Mouse (Mus musculus) lung, adult 2 months (tissue): ENCODE results near the gene Pcsk4. TPM values are rescaled to one million over a fixed set of nuclear protein-coding genes. Genes with fewer than 3 reads are reported as not detected.

Experiments used
- DNase-seq: peaks from one replicate; pipeline ENCODE4 v3.0.0; 2022
- H3K4me1 ChIP-seq: fragments of 200-500 bp; 2 replicates; pipeline ENCODE4 v1.6.1; 2011; ENCODE audit warnings: low read length; ENCODE audit not compliant: control insufficient read depth, insufficient read depth
- H3K4me3 ChIP-seq: fragments of 200-500 bp; replicated peaks from 2 replicates; pipeline ENCODE3; 2011; ENCODE audit warnings: low read depth, mild to moderate bottlenecking, control low read depth, low read length; ENCODE audit errors: extremely low read depth
- CTCF ChIP-seq: fragments of 200-500 bp; IDR thresholded peaks from 2 replicates; pipeline ENCODE4 v1.5.1; 2011; ENCODE audit warnings: mild to moderate bottlenecking, low read length, control low read depth; ENCODE audit not compliant: insufficient read depth
- POLR2A ChIP-seq: fragments of 200-500 bp; IDR thresholded peaks from 2 replicates; pipeline ENCODE4 v1.6.1; 2011; ENCODE audit warnings: low read depth, mild to moderate bottlenecking, control low read depth, low read length, borderline replicate concordance; ENCODE audit errors: extremely low read depth
- WGBS: fragments of 180-500 bp; shearing (Covaris S2); methylation state at CpG from one replicate; pipeline ENCODE4 v1.1.7; 2018; 5-methylcytosine and 5-hydroxymethylcytosine counted together
- polyA plus RNA-seq: library from polyadenylated mRNA; depleted of rRNA; stranded (reverse); fragments of >200 nt; gene quantifications from 2 replicates; pipeline ENCODE4 v1.2.3, GENCODE M21; 2012

The Pcsk4 gene
- polyA plus RNA-seq, 1 experiment, result 10.4 TPM

- H3K4me1 ChIP-seq, result no peaks in the 10 kb centered on the region
- H3K4me3 ChIP-seq, result no peak overlapping the region
- DNase-seq, result no peak
- WGBS, result 48% methylated on average over 5 of the region's 5 CpGs
- TF ChIP-seq POLR2A, result no peak
Measured at GRCm38 (mm10) chr10:80367954-80368353, 38.7 kb upstream of the Pcsk4 start.

DNA sequence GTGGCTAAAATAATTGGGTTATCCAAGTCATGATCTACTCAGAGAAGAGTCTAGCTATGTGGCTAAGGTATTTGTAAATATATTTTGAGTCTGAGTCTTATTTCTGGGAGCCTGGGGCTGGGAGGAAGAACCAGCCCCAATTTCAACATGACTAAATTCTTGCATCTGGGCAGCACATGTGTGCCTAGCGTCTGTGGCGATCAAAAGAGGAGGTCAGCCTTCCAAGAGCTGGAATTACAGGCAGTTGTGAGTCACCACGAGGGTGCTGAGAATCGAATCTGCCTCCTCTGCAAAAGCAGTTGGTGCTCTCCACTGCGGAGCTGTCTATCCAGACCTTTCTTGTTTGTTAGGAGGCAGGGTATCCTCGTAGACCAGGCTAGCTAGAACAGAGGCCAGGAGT is 36.4 kb upstream of the Pcsk4 start:
- WGBS, result 67% methylated on average over 6 of the region's 6 CpGs
- no peak overlapping the region for H3K4me3 ChIP-seq
- DNase-seq, result no peak
- no peaks in the 10 kb centered on the region for H3K4me1 ChIP-seq
- no peak for TF ChIP-seq POLR2A
- no peak for TF ChIP-seq CTCF

- TF ChIP-seq CTCF, result no peak
- no peak for TF ChIP-seq POLR2A
- Histone ChIP-seq H3K4me3 (no peak overlapping the region), H3K4me1 (no peaks in the 10 kb centered on the region)
- 39% methylated on average over 6 of the region's 6 CpGs for WGBS
- DNase-seq, result no peak
Measured at GRCm38 (mm10) chr10:80363734-80364133, 34.4 kb upstream of the Pcsk4 start.

DNA sequence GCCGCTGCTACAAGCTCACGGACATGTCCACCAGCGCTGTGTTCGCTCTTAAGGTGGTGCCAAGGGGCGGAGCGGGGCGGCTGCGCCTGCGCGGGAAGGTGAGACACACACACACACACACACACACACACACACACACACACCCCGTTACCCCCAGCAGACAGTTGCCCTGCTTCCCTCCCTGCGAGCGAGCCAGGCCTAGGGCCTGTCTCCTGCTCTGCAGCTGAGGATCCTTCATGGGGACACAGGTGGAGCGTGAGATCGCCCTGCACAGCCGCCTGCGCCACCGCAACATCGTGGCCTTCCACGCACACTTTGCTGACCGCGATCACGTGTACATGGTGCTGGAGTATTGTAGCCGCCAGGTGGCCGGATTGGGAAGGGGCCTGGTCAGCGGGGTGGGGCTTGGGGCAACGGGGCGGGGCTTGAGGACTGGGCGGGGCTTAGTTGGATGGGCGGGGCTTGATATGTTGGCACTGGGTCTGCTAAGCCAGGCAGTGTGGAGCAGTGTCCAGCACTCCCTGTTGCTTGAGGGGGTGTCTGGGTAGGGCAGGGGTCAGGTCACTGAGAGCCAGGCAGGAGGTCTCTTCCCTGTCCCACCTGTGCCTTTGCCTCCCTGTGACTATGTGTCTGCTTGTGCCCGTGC is 28.8 kb upstream of the Pcsk4 start:
- TF ChIP-seq CTCF (no peak), POLR2A (no peak)
- H3K4me3 ChIP-seq, result peak overlapping the region; percentile 14
- DNase-seq, result peak; percentile 36
- WGBS, result 7% methylated on average over 29 of the region's 31 CpGs
- 0 out of 2 replicates have a peak, but pooled peaks cover 3% of the 10 kb centered on the region for H3K4me1 ChIP-seq

DNA sequence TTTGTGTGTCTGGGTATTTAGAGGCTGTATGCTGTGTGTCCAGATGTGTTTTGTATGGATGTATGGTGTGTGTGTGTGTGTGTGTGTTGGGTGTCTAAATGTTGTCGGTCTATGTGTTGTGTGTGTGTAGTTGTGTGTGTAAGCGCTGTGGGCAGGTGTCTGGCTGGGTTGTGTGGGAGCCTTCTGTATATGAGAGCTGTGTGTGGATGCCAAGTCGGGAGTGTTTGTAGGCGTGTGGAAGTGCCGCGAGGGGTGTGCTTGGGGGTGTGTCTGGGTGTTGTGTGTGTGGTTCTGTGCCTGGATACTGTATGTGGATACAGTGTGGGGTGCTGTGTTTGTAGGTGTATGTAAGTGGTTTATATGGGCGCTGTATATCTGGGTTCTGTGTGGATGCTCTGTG is 28.0 kb upstream of the Pcsk4 start:
- TF ChIP-seq POLR2A (no peak), CTCF (no peak)

DNA sequence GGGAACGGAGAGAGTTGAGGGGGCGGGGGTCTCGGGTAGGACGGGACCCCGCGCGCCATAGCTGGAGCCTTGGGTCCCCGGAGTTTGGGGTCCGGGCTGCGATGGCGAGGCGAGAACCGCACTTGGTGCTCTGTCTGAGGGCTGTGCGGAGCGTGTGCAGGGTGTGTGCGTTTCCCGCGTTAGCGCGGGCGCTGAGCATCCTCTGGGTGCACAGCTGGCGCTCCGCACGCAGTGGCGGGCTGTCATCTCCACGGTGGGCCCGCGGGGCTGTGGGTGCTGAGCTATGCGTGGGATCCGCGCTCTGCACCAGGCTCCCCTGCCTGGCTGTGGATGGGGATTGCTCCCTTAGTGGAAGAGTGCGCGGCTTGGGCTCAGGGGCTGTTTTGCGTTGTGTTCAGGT is 27.4 kb upstream of the Pcsk4 start:
- H3K4me1 ChIP-seq, result 0 out of 2 replicates have a peak, but pooled peaks cover 3% of the 10 kb centered on the region
- 2% methylated on average over 34 of the region's 34 CpGs for WGBS
- no peak for DNase-seq
- TF ChIP-seq POLR2A (no peak), CTCF (no peak)
- H3K4me3 ChIP-seq, result no peak overlapping the region

More for the DNA sequence above, 28.0 kb upstream of the Pcsk4 start:
- 24% methylated on average over 7 of the region's 7 CpGs for WGBS
- DNase-seq, result no peak
- Histone ChIP-seq H3K4me3 (no peak overlapping the region), H3K4me1 (0 out of 2 replicates have a peak, but pooled peaks cover 3% of the 10 kb centered on the region)

DNA sequence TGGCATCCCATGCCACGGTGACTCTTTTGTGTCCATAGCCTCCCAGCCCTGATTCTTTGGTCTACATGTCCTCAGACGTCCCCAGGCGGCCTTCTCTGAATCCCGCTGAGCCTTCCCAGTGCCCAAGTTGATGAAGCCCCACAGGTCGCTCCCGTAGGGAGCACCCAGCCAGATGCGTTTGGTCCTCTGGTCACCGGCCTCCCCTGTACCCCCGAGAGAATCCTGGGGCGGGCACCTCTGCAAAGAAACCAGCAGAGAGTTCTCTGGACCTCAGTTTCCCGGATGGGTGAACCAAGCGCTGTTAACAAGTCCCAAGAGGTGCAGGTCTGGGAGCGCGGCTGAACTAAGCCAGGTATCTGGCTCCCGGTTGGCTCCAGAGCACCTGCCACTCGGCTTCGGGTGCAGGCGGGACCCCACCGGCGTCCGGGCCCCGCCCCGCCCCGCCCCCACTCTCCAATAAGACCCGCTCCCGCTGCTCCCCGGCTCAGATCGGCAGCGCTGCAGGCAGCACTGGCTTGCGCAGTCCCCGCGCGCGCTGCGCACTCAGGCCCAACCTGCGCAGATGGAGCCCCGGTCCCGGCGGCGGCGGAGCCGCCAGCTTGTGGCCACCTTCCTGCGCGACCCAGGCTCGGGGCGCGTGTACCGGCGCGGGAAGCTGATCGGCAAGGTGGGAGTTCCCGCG is 26.8 kb upstream of the Pcsk4 start, which contains the start of gene Plk5:
Plk5 (plus strand) TSS at position 459 of the 682 bp plus-strand sequence.
- TF ChIP-seq CTCF (no peak), POLR2A (no peak)
- WGBS, result 3% methylated on average over 53 of the region's 53 CpGs
- H3K4me1 ChIP-seq, result 0 out of 2 replicates have a peak, but pooled peaks cover 3% of the 10 kb centered on the region
- H3K4me3 ChIP-seq, result no peak within 1 kb of the TSS
- no peak for DNase-seq

GRCm38 (mm10) chr10:80355431-80355830 is 26.1 kb upstream of the Pcsk4 start:
- 16% methylated on average over 9 of the region's 9 CpGs for WGBS

GRCm38 (mm10) chr10:80352727-80353126 is 23.4 kb upstream of the Pcsk4 start:
- no peak for TF ChIP-seq CTCF
- TF ChIP-seq POLR2A, result no peak
- H3K4me3 ChIP-seq, result no peak overlapping the region
- peaks cover 7% of the 10 kb centered on the region; the same call in 1 of the 2 replicates for H3K4me1 ChIP-seq
- WGBS, result 44% methylated on average over 8 of the region's 8 CpGs
- DNase-seq, result no peak

More at GRCm38 (mm10) chr10:80355431-80355830, 26.1 kb upstream of the Pcsk4 start:
- 0 out of 2 replicates have a peak, but pooled peaks cover 3% of the 10 kb centered on the region for H3K4me1 ChIP-seq
- TF ChIP-seq POLR2A, result no peak
- TF ChIP-seq CTCF, result no peak
- H3K4me3 ChIP-seq, result no peak overlapping the region
- no peak for DNase-seq
